Mouse (Mus musculus) thymus, adult 2 months (tissue): Measurements from ENCODE around the gene Wdr31. TPM values are rescaled to one million over a fixed set of nuclear protein-coding genes. Genes with fewer than 3 reads are reported as not detected.

Experiments
- DNase-seq: peaks from one replicate; pipeline ENCODE4 v3.0.0; 2021
- H3K27ac ChIP-seq: fragments of 200-500 bp; 2 replicates; pipeline ENCODE4 v1.5.1; 2012; ENCODE audit warnings: low read length, control low read depth; ENCODE audit not compliant: control insufficient read depth, insufficient read depth
- H3K27me3 ChIP-seq: fragments of 200-500 bp; 2 replicates; pipeline ENCODE4 v1.6.1; 2012; ENCODE audit warnings: mild to moderate bottlenecking, low read length, moderate library complexity, mixed read lengths; ENCODE audit not compliant: control insufficient read depth, insufficient read depth
- H3K36me3 ChIP-seq: fragments of 200-500 bp; 2 replicates; pipeline ENCODE4 v1.6.1; 2012; ENCODE audit warnings: mild to moderate bottlenecking, low read length, moderate library complexity; ENCODE audit not compliant: control insufficient read depth, insufficient read depth
- H3K4me1 ChIP-seq: fragments of 200-500 bp; replicated peaks from 2 replicates; pipeline ENCODE4 v1.6.1; 2012; ENCODE audit warnings: low read length; ENCODE audit not compliant: control insufficient read depth, insufficient read depth
- H3K4me3 ChIP-seq: fragments of 200-500 bp; 2 replicates; pipeline ENCODE4 v1.5.1; 2012; ENCODE audit warnings: mild to moderate bottlenecking, low read length, control low read depth, moderate library complexity; ENCODE audit not compliant: control insufficient read depth, insufficient read depth
- CTCF ChIP-seq: fragments of 200-500 bp; IDR thresholded peaks from 2 replicates; pipeline ENCODE4 v1.5.1; 2012; ENCODE audit warnings: mild to moderate bottlenecking, control low read depth, low read length, moderate library complexity, borderline replicate concordance; ENCODE audit not compliant: control insufficient read depth, poor library complexity, insufficient read depth; ENCODE audit errors: extremely low read depth
- POLR2A ChIP-seq: fragments of 200-500 bp; IDR thresholded peaks from 2 replicates; pipeline ENCODE4 v1.6.1; 2012; ENCODE audit warnings: mild to moderate bottlenecking, low read length, control low read depth, moderate library complexity; ENCODE audit not compliant: control insufficient read depth, poor library complexity, insufficient read depth; ENCODE audit errors: extremely low read depth
- WGBS: fragments of 180-500 bp; shearing (Covaris S2); methylation state at CpG from one replicate; pipeline ENCODE4 v1.1.7; 2018; 5-methylcytosine and 5-hydroxymethylcytosine counted together
- polyA plus RNA-seq: library from polyadenylated mRNA; depleted of rRNA; stranded (reverse); fragments of >200 nt; gene quantifications from 2 replicates; pipeline ENCODE4 v1.2.3, GENCODE M21; 2012

Wdr31 gene
- polyA plus RNA-seq, 1 experiment: 1.9 TPM

GRCm38 (mm10) chr4:62425891-62426290, 44.8 kb downstream of the Wdr31 start:
- TF ChIP-seq CTCF (no peak), POLR2A (no peak)
- 96% methylated on average over 4 of the region's 4 CpGs for WGBS
- no peak for DNase-seq
- Histone ChIP-seq H3K27ac (no peak overlapping the region), H3K36me3 (peaks cover 34% of the 10 kb centered on the region), H3K4me1 (no peaks in the 10 kb centered on the region), H3K27me3 (no peaks in the 10 kb centered on the region; the same call in 1 of the 2 replicates), H3K4me3 (no peak overlapping the region)

GRCm38 (mm10) chr4:62419091-62419490, 51.6 kb downstream of the Wdr31 start:
- no peak for DNase-seq
- Histone ChIP-seq H3K27me3 (no peaks in the 10 kb centered on the region), H3K36me3 (peaks cover 96% of the 10 kb centered on the region), H3K27ac (no peak overlapping the region), H3K4me3 (no peak overlapping the region), H3K4me1 (no peaks in the 10 kb centered on the region)
- whole genome bisulfite sequencing: 98% methylated on average over 6 of the region's 6 CpGs
- TF ChIP-seq CTCF (no peak), POLR2A (no peak)

- Histone ChIP-seq H3K4me3 (no peak overlapping the region), H3K36me3 (peaks cover 96% of the 10 kb centered on the region), H3K27me3 (no peaks in the 10 kb centered on the region), H3K27ac (no peak overlapping the region), H3K4me1 (no peaks in the 10 kb centered on the region)
- TF ChIP-seq CTCF (no peak), POLR2A (no peak)
- 90% methylated on average over 8 of the region's 8 CpGs for WGBS
- no peak for DNase-seq
Observed at GRCm38 (mm10) chr4:62418448-62418847, 52.2 kb downstream of the Wdr31 start.

- peaks cover 4% of the 10 kb centered on the region; the same call in 1 of the 2 replicates for H3K4me1 ChIP-seq
- peaks cover 43% of the 10 kb centered on the region for H3K36me3 ChIP-seq
- no peak overlapping the region for H3K27ac ChIP-seq
- no peak overlapping the region for H3K4me3 ChIP-seq
- H3K27me3 ChIP-seq: no peaks in the 10 kb centered on the region
- 66% methylated on average over 10 of the region's 10 CpGs for WGBS
- no peak for TF ChIP-seq CTCF
- no peak for TF ChIP-seq POLR2A
- no peak for DNase-seq
Observed at GRCm38 (mm10) chr4:62411606-62412005, 59.1 kb downstream of the Wdr31 start.

- no peak for TF ChIP-seq POLR2A
- H3K27ac ChIP-seq: no peak overlapping the region
- peaks cover 9% of the 10 kb centered on the region; the same call in 1 of the 2 replicates for H3K4me1 ChIP-seq
- no peak overlapping the region for H3K4me3 ChIP-seq
- H3K27me3 ChIP-seq: no peaks in the 10 kb centered on the region
- peaks cover 30% of the 10 kb centered on the region for H3K36me3 ChIP-seq
- DNase-seq: no peak
- 95% methylated on average over 2 of the region's 2 CpGs for WGBS
Observed at GRCm38 (mm10) chr4:62410325-62410724, 60.4 kb downstream of the Wdr31 start.

GRCm38 (mm10) chr4:62409615-62410014, 61.1 kb downstream of the Wdr31 start:
- Histone ChIP-seq H3K4me1 (peaks cover 9% of the 10 kb centered on the region; the same call in 1 of the 2 replicates), H3K27ac (no peak overlapping the region), H3K27me3 (no peaks in the 10 kb centered on the region), H3K36me3 (peaks cover 23% of the 10 kb centered on the region), H3K4me3 (peak overlapping the region; percentile 28; the same call in 1 of the 2 replicates)
- no peak for TF ChIP-seq CTCF
- no peak for TF ChIP-seq POLR2A
- WGBS: 26% methylated on average over 6 of the region's 6 CpGs
- no peak for DNase-seq
